Mouse (Mus musculus) forebrain, embryonic 12.5 days (tissue): Measurements from ENCODE around the gene Bptf. TPM values are rescaled to one million over a fixed set of nuclear protein-coding genes. Genes with fewer than 3 reads are reported as not detected.
"Not testable (repeated sequence)": the region's sequence is repeated elsewhere in the genome, so short reads cannot be mapped to it uniquely, and the experiment has no call there.

Experiments
- ATAC-seq: fragments of 200-750 bp; cut with Nextera tagmentation; 2 replicates; pipeline ENCODE4 v1.8.0; 2017; ENCODE audit warnings: moderate TSS enrichment; ENCODE audit not compliant: low FRiP score
- H3K27ac ChIP-seq: fragments of 300-500 bp; sonication (generic); 2 replicates; pipeline ENCODE4 v1.5.1; 2016; ENCODE audit warnings: mild to moderate bottlenecking
- H3K27me3 ChIP-seq: fragments of 300-500 bp; sonication (generic); 2 replicates; pipeline ENCODE4 v1.6.1; 2016; ENCODE audit warnings: mild to moderate bottlenecking
- H3K36me3 ChIP-seq: fragments of 300-500 bp; sonication (generic); replicated peaks from 2 replicates; pipeline ENCODE4 v1.6.1; 2016; ENCODE audit warnings: mild to moderate bottlenecking
- H3K4me1 ChIP-seq: fragments of 300-500 bp; sonication (generic); 2 replicates; pipeline ENCODE4 v1.6.1; 2016
- H3K4me2 ChIP-seq: fragments of 300-500 bp; sonication (generic); 2 replicates; pipeline ENCODE4 v1.6.1; 2016; ENCODE audit warnings: mild to moderate bottlenecking, moderate library complexity
- H3K4me3 ChIP-seq: fragments of 300-500 bp; sonication (generic); replicated peaks from 2 replicates; pipeline ENCODE4 v1.5.1; 2016; ENCODE audit warnings: mild to moderate bottlenecking
- H3K9ac ChIP-seq: fragments of 300-500 bp; sonication (generic); 2 replicates; pipeline ENCODE4 v1.6.1; 2016; ENCODE audit warnings: mild to moderate bottlenecking
- H3K9me3 ChIP-seq: fragments of 300-500 bp; sonication (generic); 2 replicates; pipeline ENCODE4 v1.6.1; 2016
- WGBS: fragments of 180-500 bp; shearing (Covaris S2); methylation state at CpG from one replicate; pipeline ENCODE4 v1.1.7; 2016; 5-methylcytosine and 5-hydroxymethylcytosine counted together
- polyA plus RNA-seq: library from polyadenylated mRNA; unstranded; fragments of >200 nt; fragmentation: Nextera tagmentation; extraction: Ambion mirVana; gene quantifications from 2 replicates; pipeline ENCODE4 v1.2.1, GENCODE M21; 2016

Bptf gene
- polyA plus RNA-seq, 1 experiment from 2014 or later = 48.3 TPM

GRCm38 (mm10) chr11:107136458-107136857, 4.5 kb upstream of the Bptf start:
- not testable (repeated sequence) for H3K4me3 ChIP-seq, H3K27ac ChIP-seq, H3K9ac ChIP-seq, H3K27me3 ChIP-seq, H3K9me3 ChIP-seq, ATAC-seq, H3K36me3 ChIP-seq, H3K4me1 ChIP-seq, H3K4me2 ChIP-seq
- WGBS = 94% methylated on average over 10 of the region's 10 CpGs

- 43% methylated on average over 3 of the region's 3 CpGs for WGBS
- no peak overlapping the region for H3K9ac ChIP-seq
- H3K4me2 ChIP-seq = no peak overlapping the region
- H3K27ac ChIP-seq = no peak overlapping the region
- H3K36me3 ChIP-seq = no peaks in the 10 kb centered on the region
- peaks cover 5% of the 10 kb centered on the region for H3K4me1 ChIP-seq
- no peaks in the 10 kb centered on the region for H3K9me3 ChIP-seq
- no peaks in the 10 kb centered on the region for H3K27me3 ChIP-seq
- no peak for ATAC-seq
- H3K4me3 ChIP-seq = no peak overlapping the region
These were observed 3.8 kb upstream of the Bptf start for GRCm38 (mm10) chr11:107135741-107136140.

- no peaks in the 10 kb centered on the region for H3K27me3 ChIP-seq
- no peaks in the 10 kb centered on the region for H3K9me3 ChIP-seq
- H3K4me3 ChIP-seq = peak overlapping the region; percentile 97
- peak overlapping the region; percentile 98; the same call in 1 of the 2 replicates for H3K27ac ChIP-seq
- H3K36me3 ChIP-seq = no peaks in the 10 kb centered on the region; the same call in 1 of the 2 replicates
- peak overlapping the region; percentile 68 for H3K4me2 ChIP-seq
- WGBS = 0% methylated on average over 16 of the region's 16 CpGs
- H3K9ac ChIP-seq = peak overlapping the region; percentile 98; the same call in 1 of the 2 replicates
- peak; percentile 49 for ATAC-seq
- peaks cover 21% of the 10 kb centered on the region for H3K4me1 ChIP-seq
These were observed 499 bp upstream of the Bptf start for GRCm38 (mm10) chr11:107132426-107132825.

- Histone ChIP-seq H3K4me3 (peak overlapping the region; percentile 97), H3K4me1 (peaks cover 21% of the 10 kb centered on the region), H3K4me2 (peak overlapping the region; percentile 66), H3K27me3 (no peaks in the 10 kb centered on the region), H3K9ac (peak overlapping the region; percentile 98), H3K9me3 (no peaks in the 10 kb centered on the region), H3K27ac (peak overlapping the region; percentile 98), H3K36me3 (no peaks in the 10 kb centered on the region; the same call in 1 of the 2 replicates)
- WGBS = 0% methylated on average over 42 of the region's 65 CpGs
- ATAC-seq = peak; percentile 43
These were observed 813 bp downstream of the Bptf start for GRCm38 (mm10) chr11:107130879-107131748.

GRCm38 (mm10) chr11:107130221-107130788, 1.6 kb downstream of the Bptf start:
- H3K4me2 ChIP-seq = peak overlapping the region; percentile 66
- no peaks in the 10 kb centered on the region for H3K27me3 ChIP-seq
- no peak for ATAC-seq
- H3K9ac ChIP-seq = peak overlapping the region; percentile 98
- no peaks in the 10 kb centered on the region; the same call in 1 of the 2 replicates for H3K36me3 ChIP-seq
- no peaks in the 10 kb centered on the region for H3K9me3 ChIP-seq
- WGBS = 1% methylated on average over 18 of the region's 18 CpGs
- H3K27ac ChIP-seq = 0 out of 2 replicates have a peak overlapping the region, but pooled peaks have one; percentile 98
- H3K4me3 ChIP-seq = peak overlapping the region; percentile 97
- H3K4me1 ChIP-seq = peaks cover 21% of the 10 kb centered on the region

- Histone ChIP-seq H3K4me2 (peak overlapping the region; percentile 66), H3K9me3 (no peaks in the 10 kb centered on the region), H3K36me3 (no peaks in the 10 kb centered on the region; the same call in 1 of the 2 replicates), H3K27me3 (no peaks in the 10 kb centered on the region), H3K4me1 (peaks cover 26% of the 10 kb centered on the region), H3K4me3 (peak overlapping the region; percentile 97), H3K27ac (no peak overlapping the region), H3K9ac (peak overlapping the region; percentile 98; the same call in 1 of the 2 replicates)
- no peak for ATAC-seq
- WGBS = 28% methylated on average over 2 of the region's 2 CpGs
These were observed 2.3 kb downstream of the Bptf start for GRCm38 (mm10) chr11:107129641-107130040.

GRCm38 (mm10) chr11:107126716-107127115, 5.2 kb downstream of the Bptf start:
- H3K4me1 ChIP-seq = peaks cover 28% of the 10 kb centered on the region
- ATAC-seq, H3K27ac ChIP-seq, H3K9me3 ChIP-seq, H3K9ac ChIP-seq, H3K4me2 ChIP-seq, H3K4me3 ChIP-seq, H3K27me3 ChIP-seq, H3K36me3 ChIP-seq: not testable (repeated sequence)
- WGBS = 95% methylated on average over 2 of the region's 2 CpGs

- 87% methylated on average over 4 of the region's 4 CpGs for WGBS
- Histone ChIP-seq H3K4me2 (no peak overlapping the region), H3K9ac (no peak overlapping the region), H3K27me3 (no peaks in the 10 kb centered on the region), H3K36me3 (no peaks in the 10 kb centered on the region; the same call in 1 of the 2 replicates), H3K4me1 (peaks cover 26% of the 10 kb centered on the region), H3K9me3 (no peaks in the 10 kb centered on the region), H3K4me3 (no peak overlapping the region), H3K27ac (no peak overlapping the region)
- no peak for ATAC-seq
These were observed 6.9 kb downstream of the Bptf start for GRCm38 (mm10) chr11:107125011-107125410.

- H3K4me2 ChIP-seq = no peak overlapping the region
- no peaks in the 10 kb centered on the region for H3K27me3 ChIP-seq
- H3K4me3 ChIP-seq = no peak overlapping the region
- H3K9ac ChIP-seq = no peak overlapping the region
- H3K9me3 ChIP-seq = no peaks in the 10 kb centered on the region
- 0 out of 2 replicates have a peak overlapping the region, but pooled peaks have one; percentile 0 for H3K27ac ChIP-seq
- 57% methylated on average over 7 of the region's 7 CpGs for WGBS
- no peaks in the 10 kb centered on the region; the same call in 1 of the 2 replicates for H3K36me3 ChIP-seq
- H3K4me1 ChIP-seq = peaks cover 19% of the 10 kb centered on the region
- no peak for ATAC-seq
These were observed 7.6 kb downstream of the Bptf start for GRCm38 (mm10) chr11:107124327-107124731.

GRCm38 (mm10) chr11:107117789-107118188, 14.1 kb downstream of the Bptf start:
- Histone ChIP-seq H3K4me2 (no peak overlapping the region), H3K36me3 (no peaks in the 10 kb centered on the region), H3K4me1 (peaks cover 29% of the 10 kb centered on the region), H3K9me3 (no peaks in the 10 kb centered on the region), H3K27me3 (no peaks in the 10 kb centered on the region), H3K4me3 (no peak overlapping the region), H3K27ac (no peak overlapping the region), H3K9ac (no peak overlapping the region)
- WGBS = 82% methylated on average over 12 of the region's 12 CpGs
- ATAC-seq = no peak

- 14% methylated on average over 10 of the region's 10 CpGs for WGBS
- H3K36me3 ChIP-seq = peaks cover 22% of the 10 kb centered on the region
- H3K9me3 ChIP-seq = no peaks in the 10 kb centered on the region
- H3K4me1 ChIP-seq = peaks cover 29% of the 10 kb centered on the region
- no peaks in the 10 kb centered on the region for H3K27me3 ChIP-seq
- peak overlapping the region; percentile 27 for H3K4me2 ChIP-seq
- peak overlapping the region; percentile 72 for H3K27ac ChIP-seq
- ATAC-seq = no peak
- no peak overlapping the region for H3K9ac ChIP-seq
- H3K4me3 ChIP-seq = no peak overlapping the region
These were observed 17.9 kb downstream of the Bptf start for GRCm38 (mm10) chr11:107113881-107114557.

GRCm38 (mm10) chr11:107113112-107113511, 18.8 kb downstream of the Bptf start:
- Histone ChIP-seq H3K4me1 (peaks cover 29% of the 10 kb centered on the region), H3K27ac (0 out of 2 replicates have a peak overlapping the region, but pooled peaks have one; percentile 3), H3K4me3 (no peak overlapping the region), H3K9me3 (no peaks in the 10 kb centered on the region), H3K4me2 (no peak overlapping the region), H3K9ac (no peak overlapping the region), H3K27me3 (no peaks in the 10 kb centered on the region), H3K36me3 (peaks cover 22% of the 10 kb centered on the region)
- ATAC-seq = no peak
- 84% methylated on average over 4 of the region's 4 CpGs for WGBS
